Mouse (Mus musculus) heart, embryonic 11.5 days (tissue): ENCODE data around the gene Faim2. TPM values are rescaled to one million over a fixed set of nuclear protein-coding genes. Genes with fewer than 3 reads are reported as not detected.

Experiments
- ATAC-seq: fragments of 200-750 bp; cut with Nextera tagmentation; replicated peaks from 2 replicates; pipeline ENCODE4 v1.8.0; 2017; ENCODE audit warnings: moderate library complexity; ENCODE audit not compliant: insufficient number of reproducible peaks, low FRiP score, low TSS enrichment
- H3K27ac ChIP-seq: fragments of 300-500 bp; sonication (generic); 2 replicates; pipeline ENCODE4 v1.5.1; 2014; ENCODE audit warnings: mild to moderate bottlenecking, low read depth, low read length
- H3K27me3 ChIP-seq: fragments of 300-500 bp; sonication (generic); 2 replicates; pipeline ENCODE4 v1.6.1; 2014; ENCODE audit warnings: mild to moderate bottlenecking, low read length, mixed read lengths; ENCODE audit not compliant: control insufficient read depth, insufficient read depth
- H3K36me3 ChIP-seq: fragments of 300-500 bp; sonication (generic); 2 replicates; pipeline ENCODE4 v1.6.1; 2014; ENCODE audit warnings: mild to moderate bottlenecking, low read length, moderate library complexity, mixed read lengths; ENCODE audit not compliant: control insufficient read depth, insufficient read depth
- H3K4me1 ChIP-seq: fragments of 300-500 bp; sonication (generic); 2 replicates; pipeline ENCODE4 v1.6.1; 2014; ENCODE audit warnings: low read length; ENCODE audit not compliant: control insufficient read depth, insufficient read depth
- H3K4me2 ChIP-seq: fragments of 300-500 bp; sonication (generic); 2 replicates; pipeline ENCODE4 v1.6.1; 2014; ENCODE audit warnings: mild to moderate bottlenecking, moderate library complexity
- H3K4me3 ChIP-seq: fragments of 300-500 bp; sonication (generic); 2 replicates; pipeline ENCODE4 v1.5.1; 2014; ENCODE audit warnings: low read depth, low read length
- H3K9ac ChIP-seq: fragments of 300-500 bp; sonication (generic); 2 replicates; pipeline ENCODE4 v1.6.1; 2014; ENCODE audit warnings: mild to moderate bottlenecking, low read depth, low read length, moderate library complexity
- H3K9me3 ChIP-seq: fragments of 300-500 bp; sonication (generic); replicated peaks from 2 replicates; pipeline ENCODE4 v1.6.1; 2016; ENCODE audit warnings: low read length; ENCODE audit not compliant: control insufficient read depth
- WGBS: fragments of 180-500 bp; shearing (Covaris S2); extraction: QIAGEN DNeasy Blood & Tissue Kit; methylation state at CpG from one replicate; pipeline ENCODE4 v1.1.7; 2014; ENCODE audit not compliant: insufficient replicate concordance; 5-methylcytosine and 5-hydroxymethylcytosine counted together
- polyA plus RNA-seq: library from polyadenylated mRNA; unstranded; fragments of >200 nt; fragmentation: Nextera tagmentation; extraction: Ambion mirVana; gene quantifications from 2 replicates; pipeline ENCODE4 v1.2.1, GENCODE M21; 2014

Gene Faim2
- polyA plus RNA-seq = 0.40 and 0.51 TPM in 2 replicates

DNA sequence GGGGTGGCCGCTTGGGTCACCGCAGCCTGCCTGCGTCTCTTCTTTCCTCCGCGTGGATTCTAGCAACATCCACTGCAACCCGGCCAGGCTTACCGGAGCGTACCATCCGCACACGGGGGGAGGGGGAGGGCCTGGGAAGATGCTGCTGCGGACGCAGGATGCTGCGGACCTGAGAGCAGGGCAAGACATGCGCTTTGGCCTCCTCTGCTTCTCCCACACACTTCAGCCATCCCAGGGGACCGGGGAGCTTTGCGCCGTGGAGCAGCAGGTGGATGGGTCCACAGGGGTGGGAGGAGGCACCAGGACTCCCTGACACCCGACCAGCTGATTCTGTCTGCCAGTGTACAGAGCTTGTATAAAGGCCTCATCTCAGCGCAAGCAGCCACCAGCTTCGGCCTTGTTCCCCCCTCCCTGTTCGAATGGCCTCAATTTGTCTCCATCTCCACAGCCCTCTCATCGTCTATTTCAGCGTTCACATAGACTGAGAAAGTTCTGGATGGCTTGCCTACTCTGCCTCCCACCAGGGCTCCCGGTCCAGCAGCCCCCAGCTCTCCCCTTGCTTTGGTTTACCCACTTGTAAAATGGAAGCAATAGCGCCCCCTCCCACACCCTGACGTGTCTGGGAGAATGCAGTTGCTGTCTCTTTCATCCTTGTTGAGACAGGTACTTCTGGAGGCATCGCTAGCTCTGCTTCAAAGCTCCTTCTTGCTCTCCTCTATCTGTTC is at the start of gene Faim2:
Gene Faim2 (minus strand): TSS at position 537 of the 725 bp plus-strand sequence.
- H3K4me1 ChIP-seq = no peaks in the 10 kb centered on the region
- H3K9me3 ChIP-seq = no peaks in the 10 kb centered on the region
- H3K27me3 ChIP-seq = peaks cover 74% of the 10 kb centered on the region
- 23% methylated on average over 22 of the region's 27 CpGs for WGBS
- no peak within 1 kb of the TSS for H3K4me3 ChIP-seq
- H3K36me3 ChIP-seq = no peaks in the 10 kb centered on the region
- H3K27ac ChIP-seq = no peak within 1 kb of the TSS
- H3K9ac ChIP-seq = no peak within 1 kb of the TSS
- ATAC-seq = no peak
- H3K4me2 ChIP-seq = no peak within 1 kb of the TSS

DNA sequence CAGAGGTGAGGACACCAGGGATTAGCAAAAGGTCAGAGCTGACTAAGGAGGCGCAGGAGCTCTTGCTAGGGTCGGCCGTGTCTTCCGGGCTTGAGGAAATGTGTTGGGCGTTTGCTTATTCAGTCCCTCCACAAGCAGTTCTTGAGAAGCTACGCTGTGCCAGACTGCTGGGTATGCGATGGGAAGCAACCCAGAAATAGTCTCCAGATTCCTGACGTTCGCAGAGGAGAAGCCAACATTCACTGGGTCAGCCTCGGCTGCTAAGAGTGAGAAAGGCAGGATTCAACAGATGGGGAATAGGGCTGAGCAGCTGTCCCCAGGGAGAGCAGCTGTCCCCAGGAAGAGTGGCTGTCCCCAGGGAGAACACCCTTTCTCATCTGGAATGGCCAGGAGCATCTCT is 41.2 kb upstream of the Faim2 start:
- H3K9ac ChIP-seq = no peak overlapping the region
- WGBS = 75% methylated on average over 10 of the region's 10 CpGs
- no peak for ATAC-seq
- H3K27me3 ChIP-seq = peaks cover 24% of the 10 kb centered on the region
- H3K4me1 ChIP-seq = no peaks in the 10 kb centered on the region
- H3K4me3 ChIP-seq = no peak overlapping the region
- no peaks in the 10 kb centered on the region for H3K9me3 ChIP-seq
- H3K27ac ChIP-seq = no peak overlapping the region
- no peaks in the 10 kb centered on the region for H3K36me3 ChIP-seq
- no peak overlapping the region for H3K4me2 ChIP-seq

DNA sequence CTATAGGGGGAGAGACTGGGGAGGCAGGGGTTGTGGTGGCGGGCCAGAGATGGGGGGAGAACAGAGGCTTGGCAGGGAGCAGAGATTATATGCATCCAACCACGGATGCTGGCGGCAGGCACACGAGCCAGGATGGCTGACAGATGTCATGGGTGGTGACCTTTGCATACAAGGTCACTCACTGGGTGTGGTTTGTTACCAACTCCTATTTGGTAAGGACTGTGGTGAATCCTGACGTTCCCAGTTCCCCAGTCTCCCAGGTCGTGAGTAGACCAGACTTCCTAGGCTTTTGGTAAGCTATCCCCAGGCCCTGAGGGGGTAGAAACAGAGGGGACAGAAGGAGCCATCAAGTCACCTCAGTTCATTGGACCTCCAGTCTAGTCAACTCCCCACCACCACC is 40.7 kb upstream of the Faim2 start:
- H3K36me3 ChIP-seq = no peaks in the 10 kb centered on the region
- H3K4me3 ChIP-seq = no peak overlapping the region
- no peak for ATAC-seq
- no peak overlapping the region for H3K9ac ChIP-seq
- no peak overlapping the region for H3K27ac ChIP-seq
- H3K27me3 ChIP-seq = peaks cover 25% of the 10 kb centered on the region
- H3K4me2 ChIP-seq = no peak overlapping the region
- WGBS = 76% methylated on average over 6 of the region's 6 CpGs
- H3K9me3 ChIP-seq = no peaks in the 10 kb centered on the region
- H3K4me1 ChIP-seq = no peaks in the 10 kb centered on the region

DNA sequence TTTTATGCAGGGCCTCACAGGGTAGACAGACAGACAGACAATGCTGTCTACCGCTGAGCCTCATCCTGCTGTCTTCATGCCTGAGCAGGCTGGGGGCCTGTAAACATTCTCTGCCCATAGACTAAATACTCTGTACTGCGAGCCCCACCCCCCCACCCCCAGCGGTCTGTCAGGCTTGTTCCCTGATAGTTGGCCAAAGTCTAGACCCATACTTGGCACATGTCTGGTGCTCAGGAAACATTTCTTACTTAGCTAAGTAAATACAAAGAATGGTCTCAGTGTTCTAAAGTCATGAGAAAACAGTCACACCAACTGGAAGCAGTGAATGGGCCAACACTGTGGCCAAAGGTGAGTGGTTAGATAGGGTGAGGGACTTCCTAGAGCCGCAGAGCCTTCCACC is 39.4 kb upstream of the Faim2 start:
- no peaks in the 10 kb centered on the region for H3K4me1 ChIP-seq
- no peaks in the 10 kb centered on the region for H3K36me3 ChIP-seq
- H3K9ac ChIP-seq = no peak overlapping the region
- peaks cover 28% of the 10 kb centered on the region for H3K27me3 ChIP-seq
- H3K9me3 ChIP-seq = no peaks in the 10 kb centered on the region
- H3K4me2 ChIP-seq = no peak overlapping the region
- no peak overlapping the region for H3K27ac ChIP-seq
- H3K4me3 ChIP-seq = no peak overlapping the region
- 70% methylated on average over 4 of the region's 4 CpGs for WGBS
- ATAC-seq = no peak

DNA sequence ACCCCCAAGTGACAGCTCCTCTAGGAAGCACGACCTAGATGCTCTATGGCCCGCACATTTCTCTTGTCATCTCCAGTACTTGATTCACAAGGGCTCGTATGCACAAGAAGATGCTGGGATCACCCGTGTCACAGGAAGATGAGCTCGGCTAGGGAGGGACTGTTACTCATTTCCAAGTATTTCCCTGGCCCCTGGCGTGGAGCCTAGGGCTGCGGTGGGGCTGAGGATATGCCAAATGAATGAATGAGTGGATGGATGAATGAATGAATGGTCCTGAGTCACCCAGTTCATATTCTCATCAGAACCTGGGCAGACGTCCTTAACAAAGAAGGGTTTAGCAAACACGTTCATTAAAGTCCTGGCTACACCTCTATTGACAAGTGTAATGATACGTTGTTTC is 32.3 kb upstream of the Faim2 start:
- Histone ChIP-seq H3K36me3 (no peaks in the 10 kb centered on the region), H3K27ac (no peak overlapping the region), H3K4me1 (no peaks in the 10 kb centered on the region), H3K9ac (no peak overlapping the region), H3K4me2 (no peak overlapping the region), H3K27me3 (peaks cover 27% of the 10 kb centered on the region), H3K9me3 (no peaks in the 10 kb centered on the region), H3K4me3 (no peak overlapping the region)
- WGBS = 71% methylated on average over 10 of the region's 10 CpGs
- no peak for ATAC-seq

DNA sequence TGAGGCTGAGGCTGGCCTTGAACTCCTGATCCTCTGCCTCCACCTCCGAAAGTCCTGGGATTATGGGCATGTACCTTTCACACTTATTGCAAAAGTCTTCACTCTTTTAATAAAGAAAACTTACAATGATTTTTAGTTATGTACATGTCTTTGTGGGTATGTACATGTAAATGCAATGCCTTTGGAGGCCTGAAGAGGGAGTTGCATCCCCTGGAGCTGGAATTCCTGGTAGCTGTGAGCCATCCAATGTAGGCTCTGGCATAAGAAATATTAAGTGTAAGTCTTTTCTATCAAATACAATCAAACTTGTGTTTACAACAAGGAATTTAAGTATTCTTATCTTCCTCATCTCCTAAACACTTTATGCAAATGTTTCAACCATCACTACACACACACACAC is 31.0 kb upstream of the Faim2 start:
- H3K27me3 ChIP-seq = peaks cover 18% of the 10 kb centered on the region
- H3K4me2 ChIP-seq = no peak overlapping the region
- no peak overlapping the region for H3K4me3 ChIP-seq
- ATAC-seq = no peak
- H3K27ac ChIP-seq = no peak overlapping the region
- no peak overlapping the region for H3K9ac ChIP-seq
- no peaks in the 10 kb centered on the region for H3K9me3 ChIP-seq
- no peaks in the 10 kb centered on the region for H3K4me1 ChIP-seq
- H3K36me3 ChIP-seq = no peaks in the 10 kb centered on the region
- WGBS = 76% methylated on average over 1 of the region's 1 CpGs

DNA sequence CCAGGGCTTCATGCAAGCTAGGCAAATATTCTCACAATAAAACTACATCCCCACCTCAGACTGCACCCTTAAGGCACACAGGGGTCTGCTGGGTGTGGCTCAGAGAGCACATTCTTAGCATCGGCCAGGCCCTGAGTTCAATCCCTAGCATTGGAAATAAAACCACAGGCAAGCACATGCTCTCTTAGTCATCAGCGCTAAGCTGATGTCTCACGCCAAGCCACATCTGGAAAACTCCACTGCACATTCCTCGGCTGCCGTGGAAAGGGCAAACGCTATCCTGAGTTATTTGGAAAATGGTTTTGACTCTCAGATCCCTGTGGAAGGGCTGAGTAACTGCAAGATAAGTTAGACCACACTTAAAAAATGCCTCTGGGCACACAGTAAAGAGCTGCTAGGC is 25.8 kb upstream of the Faim2 start:
- no peak overlapping the region for H3K4me3 ChIP-seq

DNA sequence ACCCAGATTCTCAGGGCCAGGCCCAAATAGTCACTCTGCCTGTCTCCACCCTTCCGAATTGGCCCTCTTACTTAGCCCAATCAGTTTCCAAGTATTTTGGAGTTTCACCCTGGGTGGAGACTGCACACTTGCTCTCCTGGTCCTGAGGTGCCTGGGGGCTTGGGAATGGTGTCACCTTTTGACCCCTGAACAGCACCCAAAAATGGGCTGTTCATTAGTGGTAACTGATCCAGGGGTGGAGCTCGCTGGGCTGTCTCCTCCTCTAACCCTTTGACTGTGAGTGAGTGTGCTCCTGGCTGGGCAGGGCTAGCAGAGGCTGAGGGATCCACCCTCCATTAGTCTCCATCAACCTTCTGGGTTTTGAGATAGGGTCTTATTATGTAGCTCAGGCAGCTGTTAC is 21.9 kb upstream of the Faim2 start:
- no peak for ATAC-seq
- no peak overlapping the region for H3K4me2 ChIP-seq
- peaks cover 32% of the 10 kb centered on the region for H3K27me3 ChIP-seq
- no peak overlapping the region for H3K27ac ChIP-seq
- no peaks in the 10 kb centered on the region for H3K36me3 ChIP-seq
- H3K9me3 ChIP-seq = no peaks in the 10 kb centered on the region
- no peaks in the 10 kb centered on the region for H3K4me1 ChIP-seq
- 51% methylated on average over 2 of the region's 2 CpGs for WGBS
- H3K4me3 ChIP-seq = no peak overlapping the region
- no peak overlapping the region for H3K9ac ChIP-seq

More for the DNA sequence above, 25.8 kb upstream of the Faim2 start:
- Histone ChIP-seq H3K4me1 (no peaks in the 10 kb centered on the region), H3K27ac (no peak overlapping the region), H3K9me3 (no peaks in the 10 kb centered on the region), H3K27me3 (peaks cover 20% of the 10 kb centered on the region), H3K4me2 (no peak overlapping the region), H3K36me3 (no peaks in the 10 kb centered on the region), H3K9ac (no peak overlapping the region)
- WGBS = 52% methylated on average over 6 of the region's 6 CpGs
- no peak for ATAC-seq

DNA sequence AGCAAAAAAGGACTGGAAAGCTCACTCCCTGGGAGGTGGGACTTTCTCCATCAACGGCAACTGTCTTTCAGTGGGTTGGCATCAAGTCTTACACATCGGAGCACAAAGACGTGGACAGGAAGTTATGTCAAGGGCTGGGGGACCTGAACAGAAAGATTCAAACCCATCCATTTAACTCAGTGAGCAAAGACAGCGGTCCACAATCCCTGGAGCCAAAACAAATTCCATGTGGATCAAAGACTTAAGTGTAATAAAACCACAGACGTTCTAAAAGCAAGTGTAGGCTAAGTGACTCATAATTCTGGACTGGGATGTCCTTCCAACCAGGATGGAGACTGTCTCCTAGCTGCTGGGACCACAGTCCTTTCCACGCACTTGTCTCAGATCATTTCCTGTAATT is 19.8 kb upstream of the Faim2 start:
- H3K4me3 ChIP-seq = no peak overlapping the region
- H3K27me3 ChIP-seq = peaks cover 52% of the 10 kb centered on the region
- H3K4me2 ChIP-seq = no peak overlapping the region
- no peak overlapping the region for H3K27ac ChIP-seq
- WGBS = 79% methylated on average over 6 of the region's 6 CpGs
- H3K4me1 ChIP-seq = no peaks in the 10 kb centered on the region
- H3K9me3 ChIP-seq = no peaks in the 10 kb centered on the region
- ATAC-seq = no peak
- H3K9ac ChIP-seq = no peak overlapping the region
- no peaks in the 10 kb centered on the region for H3K36me3 ChIP-seq
